Mouse (Mus musculus) liver, embryonic 13.5 days (tissue): Measurements from ENCODE around the gene Mylk. TPM values are rescaled to one million over a fixed set of nuclear protein-coding genes. Genes with fewer than 3 reads are reported as not detected.

Source experiments
- ATAC-seq: fragments of 200-750 bp; cut with Nextera tagmentation; 2 replicates; pipeline ENCODE4 v1.8.0; 2017; ENCODE audit warnings: low read depth, mild to moderate bottlenecking, moderate number of reproducible peaks, moderate library complexity
- DNase-seq: peaks from one replicate; pipeline ENCODE4 v3.0.0; 2022
- H3K27ac ChIP-seq: fragments of 300-500 bp; sonication (generic); 2 replicates; pipeline ENCODE4 v1.5.1; 2015; ENCODE audit warnings: moderate library complexity, mild to moderate bottlenecking, inconsistent platforms
- H3K27me3 ChIP-seq: fragments of 300-500 bp; sonication (generic); 2 replicates; pipeline ENCODE4 v1.6.1; 2015; ENCODE audit warnings: mild to moderate bottlenecking, inconsistent platforms
- H3K36me3 ChIP-seq: fragments of 300-500 bp; sonication (generic); 2 replicates; pipeline ENCODE4 v1.6.1; 2015; ENCODE audit warnings: mild to moderate bottlenecking, inconsistent platforms
- H3K4me1 ChIP-seq: fragments of 300-500 bp; sonication (generic); replicated peaks from 2 replicates; pipeline ENCODE4 v1.6.1; 2015; ENCODE audit warnings: inconsistent platforms
- H3K4me2 ChIP-seq: fragments of 300-500 bp; sonication (generic); 2 replicates; pipeline ENCODE4 v1.6.1; 2015; ENCODE audit warnings: inconsistent platforms, mild to moderate bottlenecking, moderate library complexity
- H3K4me3 ChIP-seq: fragments of 300-500 bp; sonication (generic); replicated peaks from 2 replicates; pipeline ENCODE4 v1.5.1; 2015; ENCODE audit warnings: mild to moderate bottlenecking, inconsistent platforms
- H3K9ac ChIP-seq: fragments of 300-500 bp; sonication (generic); 2 replicates; pipeline ENCODE4 v1.6.1; 2015; ENCODE audit warnings: mild to moderate bottlenecking, inconsistent platforms
- H3K9me3 ChIP-seq: fragments of 300-500 bp; sonication (generic); replicated peaks from 2 replicates; pipeline ENCODE4 v1.6.1; 2016; ENCODE audit warnings: inconsistent platforms
- WGBS: fragments of 180-500 bp; shearing (Covaris S2); methylation state at CpG from one replicate; pipeline ENCODE4 v1.1.7; 2015; ENCODE audit not compliant: insufficient replicate concordance; 5-methylcytosine and 5-hydroxymethylcytosine counted together
- polyA plus RNA-seq: library from polyadenylated mRNA; unstranded; fragments of >200 nt; fragmentation: Nextera tagmentation; extraction: Ambion mirVana; gene quantifications from 2 replicates; pipeline ENCODE4 v1.2.1, GENCODE M21; 2015

The Mylk gene
- polyA plus RNA-seq, 1 experiment from 2014 or later = 5.5 TPM

GRCm38 (mm10) chr16:34994641-34995141 is 249.7 kb downstream of the Mylk start:
- ATAC-seq (no peak), DNase-seq (no peak)
- Histone ChIP-seq H3K4me2 (no peak overlapping the region), H3K4me1 (no peaks in the 10 kb centered on the region), H3K36me3 (no peaks in the 10 kb centered on the region), H3K27ac (no peak overlapping the region), H3K9me3 (no peaks in the 10 kb centered on the region), H3K27me3 (no peaks in the 10 kb centered on the region), H3K4me3 (no peak overlapping the region), H3K9ac (no peak overlapping the region)
- 76% methylated on average over 9 of the region's 9 CpGs for WGBS

DNA sequence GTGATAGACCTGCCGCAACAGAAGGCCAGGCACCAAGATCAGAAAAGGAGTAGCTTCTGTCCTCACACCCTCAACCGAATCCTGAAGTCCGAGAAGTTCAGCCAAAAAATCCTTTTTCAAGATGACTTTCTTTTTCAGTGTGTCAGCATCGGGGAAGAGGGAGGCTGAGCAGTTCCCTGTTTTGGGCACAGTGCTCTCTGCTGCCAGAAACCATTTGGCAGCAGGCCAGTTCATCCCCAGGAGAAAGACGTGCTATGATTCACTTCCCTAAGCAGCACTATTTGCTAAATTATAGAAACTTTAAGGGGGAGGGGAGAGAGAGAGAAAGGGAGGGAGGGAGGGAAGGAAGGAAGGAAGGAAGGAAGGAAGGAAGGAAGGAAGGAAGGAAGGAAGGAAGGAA is 251.1 kb downstream of the Mylk start:
- Histone ChIP-seq H3K27ac (no peak overlapping the region), H3K27me3 (peaks cover under 1% of the 10 kb centered on the region; the same call in 1 of the 2 replicates), H3K9me3 (no peaks in the 10 kb centered on the region), H3K36me3 (no peaks in the 10 kb centered on the region), H3K4me1 (no peaks in the 10 kb centered on the region), H3K9ac (no peak overlapping the region), H3K4me2 (no peak overlapping the region), H3K4me3 (no peak overlapping the region)
- DNase-seq (no peak), ATAC-seq (no peak)
- WGBS = 57% methylated on average over 5 of the region's 5 CpGs

DNA sequence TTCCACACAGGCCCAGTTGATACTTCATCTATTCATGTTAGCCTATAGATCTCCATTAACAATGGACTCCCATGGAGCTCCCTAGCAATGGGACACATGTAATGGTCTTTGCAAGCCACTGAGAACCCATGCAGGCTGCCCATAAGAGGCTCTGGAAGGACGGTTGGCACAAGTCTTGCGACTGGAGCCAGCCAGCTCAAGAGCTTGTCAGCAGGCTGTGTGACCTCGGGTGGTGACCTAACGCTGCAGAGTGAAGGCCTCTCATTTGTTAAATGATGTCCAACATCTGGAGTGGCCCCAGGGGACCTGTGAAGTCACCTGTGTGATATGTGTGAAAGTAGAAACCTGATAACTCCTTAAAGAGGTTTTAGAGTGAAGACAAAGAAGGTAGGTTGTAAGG is 252.0 kb downstream of the Mylk start:
- ATAC-seq (no peak), DNase-seq (no peak)
- 66% methylated on average over 4 of the region's 4 CpGs for WGBS
- no peaks in the 10 kb centered on the region for H3K4me1 ChIP-seq
- no peak overlapping the region for H3K9ac ChIP-seq
- H3K9me3 ChIP-seq = no peaks in the 10 kb centered on the region
- H3K27me3 ChIP-seq = peaks cover 4% of the 10 kb centered on the region; the same call in 1 of the 2 replicates
- no peak overlapping the region for H3K4me2 ChIP-seq
- H3K4me3 ChIP-seq = no peak overlapping the region
- no peaks in the 10 kb centered on the region for H3K36me3 ChIP-seq
- no peak overlapping the region for H3K27ac ChIP-seq

GRCm38 (mm10) chr16:34997576-34997975 is 252.6 kb downstream of the Mylk start:
- Histone ChIP-seq H3K9me3 (no peaks in the 10 kb centered on the region), H3K9ac (no peak overlapping the region), H3K27ac (no peak overlapping the region), H3K4me3 (no peak overlapping the region), H3K36me3 (no peaks in the 10 kb centered on the region), H3K4me2 (no peak overlapping the region), H3K4me1 (no peaks in the 10 kb centered on the region), H3K27me3 (peaks cover 4% of the 10 kb centered on the region; the same call in 1 of the 2 replicates)
- no peak for ATAC-seq
- 64% methylated on average over 10 of the region's 10 CpGs for WGBS
- DNase-seq = no peak

DNA sequence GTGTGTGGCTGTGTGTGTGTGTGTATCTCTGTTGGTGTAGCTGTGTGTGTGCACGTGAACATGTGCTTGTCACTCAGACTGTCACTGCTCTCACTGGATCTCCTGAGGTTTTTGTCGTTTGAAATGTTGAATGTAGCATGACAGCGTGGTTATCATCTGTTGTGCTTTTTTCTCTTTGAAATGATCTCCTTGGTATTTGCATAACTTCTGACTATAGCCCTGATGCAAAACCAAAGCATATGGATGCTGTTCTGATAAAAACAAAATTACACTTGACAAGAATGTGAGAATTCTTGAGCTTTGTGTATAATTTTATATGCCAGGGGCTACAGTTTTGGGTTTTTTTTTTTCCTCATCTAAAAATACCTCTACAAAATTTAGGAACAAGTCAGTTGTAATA is 254.0 kb downstream of the Mylk start:
- H3K9ac ChIP-seq = no peak overlapping the region

GRCm38 (mm10) chr16:34999986-35000385 is 255.0 kb downstream of the Mylk start:
- Histone ChIP-seq H3K9me3 (no peaks in the 10 kb centered on the region), H3K27ac (no peak overlapping the region), H3K4me1 (no peaks in the 10 kb centered on the region), H3K4me3 (no peak overlapping the region), H3K27me3 (peaks cover 4% of the 10 kb centered on the region; the same call in 1 of the 2 replicates), H3K9ac (no peak overlapping the region), H3K4me2 (no peak overlapping the region), H3K36me3 (no peaks in the 10 kb centered on the region)
- DNase-seq (no peak), ATAC-seq (no peak)
- 52% methylated on average over 11 of the region's 11 CpGs for WGBS

More for the DNA sequence above, 254.0 kb downstream of the Mylk start:
- ATAC-seq (no peak), DNase-seq (no peak)
- 67% methylated on average over 3 of the region's 3 CpGs for WGBS
- H3K9me3 ChIP-seq = no peaks in the 10 kb centered on the region
- H3K27me3 ChIP-seq = peaks cover 4% of the 10 kb centered on the region; the same call in 1 of the 2 replicates
- H3K36me3 ChIP-seq = no peaks in the 10 kb centered on the region
- H3K4me3 ChIP-seq = no peak overlapping the region
- no peaks in the 10 kb centered on the region for H3K4me1 ChIP-seq
- no peak overlapping the region for H3K27ac ChIP-seq
- H3K4me2 ChIP-seq = no peak overlapping the region

DNA sequence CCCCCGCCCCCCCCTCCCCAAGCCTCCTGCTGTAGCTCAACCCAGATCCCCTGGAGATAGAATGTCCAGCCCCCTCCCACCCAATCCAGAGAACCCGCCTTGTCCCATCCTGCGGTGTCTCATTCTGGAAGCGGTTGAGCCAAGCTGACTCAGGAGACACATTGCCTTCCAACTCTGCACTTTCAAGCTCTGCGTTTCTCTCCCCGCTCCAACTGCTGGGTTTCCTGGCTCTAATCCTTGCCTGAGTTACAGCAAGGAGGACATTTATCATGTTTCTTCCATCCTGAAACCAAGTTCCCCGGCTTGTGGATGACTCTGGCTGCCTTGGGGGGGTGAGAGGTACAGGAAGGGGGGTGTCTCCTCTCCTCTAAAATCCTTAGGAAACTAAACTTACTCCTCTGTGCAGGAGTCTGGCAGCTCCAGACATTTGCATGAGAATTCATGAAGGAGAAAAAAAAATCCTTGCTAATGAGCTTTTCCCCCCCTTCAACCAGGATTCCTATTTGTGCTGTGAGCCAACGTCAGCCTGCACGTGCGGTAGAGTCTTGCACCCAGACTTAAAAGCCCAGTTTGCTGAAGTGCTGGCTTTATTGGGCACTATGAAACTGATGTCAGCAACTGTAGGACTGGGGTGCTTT is 256.0 kb downstream of the Mylk start:
- Histone ChIP-seq H3K9ac (no peak overlapping the region), H3K9me3 (no peaks in the 10 kb centered on the region), H3K27me3 (peaks cover 4% of the 10 kb centered on the region; the same call in 1 of the 2 replicates), H3K4me2 (no peak overlapping the region), H3K4me1 (no peaks in the 10 kb centered on the region), H3K27ac (no peak overlapping the region), H3K4me3 (no peak overlapping the region), H3K36me3 (no peaks in the 10 kb centered on the region)
- ATAC-seq (no peak), DNase-seq (no peak)
- 34% methylated on average over 10 of the region's 10 CpGs for WGBS

- no peak overlapping the region for H3K9ac ChIP-seq
- no peaks in the 10 kb centered on the region for H3K4me1 ChIP-seq
- no peak for DNase-seq
- no peaks in the 10 kb centered on the region for H3K36me3 ChIP-seq
- no peak for ATAC-seq
- H3K4me2 ChIP-seq = no peak overlapping the region
- H3K4me3 ChIP-seq = no peak overlapping the region
- H3K27ac ChIP-seq = no peak overlapping the region
- 58% methylated on average over 5 of the region's 5 CpGs for WGBS
- no peaks in the 10 kb centered on the region for H3K9me3 ChIP-seq
- H3K27me3 ChIP-seq = peaks cover 4% of the 10 kb centered on the region; the same call in 1 of the 2 replicates
Measured at GRCm38 (mm10) chr16:35004356-35004755, 259.3 kb downstream of the Mylk start.

- no peaks in the 10 kb centered on the region for H3K9me3 ChIP-seq
- 61% methylated on average over 2 of the region's 2 CpGs for WGBS
- H3K9ac ChIP-seq = no peak overlapping the region
- ATAC-seq = no peak
- no peaks in the 10 kb centered on the region for H3K36me3 ChIP-seq
- H3K27ac ChIP-seq = no peak overlapping the region
- no peak overlapping the region for H3K4me3 ChIP-seq
- H3K4me2 ChIP-seq = no peak overlapping the region
- DNase-seq = no peak
- peaks cover 4% of the 10 kb centered on the region; the same call in 1 of the 2 replicates for H3K27me3 ChIP-seq
- no peaks in the 10 kb centered on the region for H3K4me1 ChIP-seq
Measured at GRCm38 (mm10) chr16:35004756-35005155, 259.7 kb downstream of the Mylk start.

DNA sequence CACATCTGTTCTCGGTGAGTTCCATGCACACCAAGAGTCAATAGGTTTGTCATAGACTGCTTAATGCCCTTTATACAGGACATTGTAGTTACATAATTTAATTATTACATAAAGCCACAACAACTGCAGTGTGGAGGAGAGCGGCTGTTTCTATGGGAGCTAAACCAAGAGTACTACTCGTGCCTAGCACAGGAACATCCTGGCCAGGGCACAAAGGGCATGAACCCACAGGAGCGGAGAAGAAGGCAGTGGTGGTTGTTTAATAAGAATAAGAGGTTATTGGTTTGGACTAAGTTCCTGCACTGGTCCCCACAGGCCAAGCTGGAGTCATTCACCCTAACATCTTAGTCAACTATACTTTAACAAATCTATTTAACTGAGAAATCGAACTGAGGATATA is 261.2 kb downstream of the Mylk start:
- 66% methylated on average over 5 of the region's 5 CpGs for WGBS
- Histone ChIP-seq H3K9ac (no peak overlapping the region), H3K4me1 (no peaks in the 10 kb centered on the region), H3K36me3 (no peaks in the 10 kb centered on the region), H3K27me3 (peaks cover 2% of the 10 kb centered on the region; the same call in 1 of the 2 replicates), H3K4me3 (no peak overlapping the region), H3K27ac (no peak overlapping the region), H3K4me2 (no peak overlapping the region), H3K9me3 (no peaks in the 10 kb centered on the region)
- ATAC-seq (no peak), DNase-seq (no peak)

DNA sequence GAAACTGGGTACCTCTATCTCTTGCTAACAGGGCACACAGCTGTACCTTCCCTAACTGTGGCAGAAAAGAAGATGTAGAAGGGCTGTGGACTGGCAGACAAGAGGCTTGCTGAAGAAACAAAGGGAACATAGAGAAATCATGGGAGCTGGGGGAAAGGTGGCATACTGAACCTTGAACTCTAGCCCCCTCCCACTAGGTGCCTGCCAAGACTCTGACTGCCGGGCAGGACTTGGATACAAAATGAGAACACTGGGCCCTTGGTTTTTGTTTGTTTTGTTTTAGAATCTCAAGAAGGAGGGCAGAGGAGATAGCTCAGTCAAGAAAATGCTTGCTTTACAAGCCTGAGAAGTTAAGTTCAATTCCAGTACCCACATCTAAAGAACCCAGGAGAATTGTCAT is 262.4 kb downstream of the Mylk start:
- no peaks in the 10 kb centered on the region for H3K36me3 ChIP-seq
- H3K27me3 ChIP-seq = no peaks in the 10 kb centered on the region
- no peaks in the 10 kb centered on the region for H3K9me3 ChIP-seq
- no peak for ATAC-seq
- no peaks in the 10 kb centered on the region for H3K4me1 ChIP-seq
- H3K9ac ChIP-seq = no peak overlapping the region
- H3K4me3 ChIP-seq = no peak overlapping the region
- no peak for DNase-seq
- no peak overlapping the region for H3K27ac ChIP-seq
- 64% methylated on average over 1 of the region's 1 CpGs for WGBS
- no peak overlapping the region for H3K4me2 ChIP-seq

DNA sequence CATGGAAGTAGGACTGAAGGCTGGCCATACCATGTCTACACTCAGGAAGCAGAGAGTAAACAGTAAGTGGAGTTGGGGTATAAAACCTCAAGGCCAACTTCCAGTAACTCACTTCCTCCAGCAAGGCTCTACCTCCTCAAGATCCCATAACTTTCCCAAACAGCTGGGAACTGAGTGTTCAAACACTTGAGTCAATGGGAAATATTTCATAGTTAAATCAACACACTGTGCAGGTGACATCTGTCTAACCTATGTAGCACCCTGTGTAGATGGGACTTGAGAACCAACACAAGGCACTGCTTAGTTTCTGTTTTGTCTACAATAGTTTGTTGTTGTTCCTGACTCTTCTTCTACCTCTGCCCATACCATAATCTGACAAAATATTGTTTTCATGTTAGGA is 263.4 kb downstream of the Mylk start:
- H3K4me3 ChIP-seq = no peak overlapping the region
- ATAC-seq (no peak), DNase-seq (no peak)
- no peak overlapping the region for H3K9ac ChIP-seq
- H3K4me2 ChIP-seq = no peak overlapping the region
- no peak overlapping the region for H3K27ac ChIP-seq
- H3K27me3 ChIP-seq = no peaks in the 10 kb centered on the region
- H3K4me1 ChIP-seq = no peaks in the 10 kb centered on the region
- H3K36me3 ChIP-seq = no peaks in the 10 kb centered on the region
- no peaks in the 10 kb centered on the region for H3K9me3 ChIP-seq
